Mouse (Mus musculus) brain, embryonic 14.5 days (tissue): ENCODE measurements around the gene Riok1. TPM values are rescaled to one million over a fixed set of nuclear protein-coding genes. Genes with fewer than 3 reads are reported as not detected.

Experiments used
- DNase-seq: peaks from one replicate; pipeline ENCODE4 v3.0.0-alpha.2; 2011; ENCODE audit warnings: low read depth
- CTCF ChIP-seq: fragments of 200-500 bp; IDR thresholded peaks from 2 replicates; pipeline ENCODE4 v1.5.1; 2012; ENCODE audit warnings: inconsistent platforms, mild to moderate bottlenecking, moderate library complexity, borderline replicate concordance; ENCODE audit not compliant: insufficient read depth, insufficient read length; ENCODE audit errors: extremely low read depth
- POLR2A ChIP-seq: fragments of 200-500 bp; IDR thresholded peaks from 2 replicates; pipeline ENCODE4 v1.6.1; 2012; ENCODE audit warnings: mild to moderate bottlenecking, inconsistent platforms, borderline replicate concordance; ENCODE audit not compliant: poor library complexity, insufficient read depth, insufficient read length, severe bottlenecking; ENCODE audit errors: extremely low read depth
- polyA plus RNA-seq: library from polyadenylated mRNA; depleted of rRNA; stranded (reverse); fragments of >200 nt; gene quantifications from 2 replicates; pipeline ENCODE4 v1.2.3, GENCODE M21; 2012

Riok1 gene
- polyA plus RNA-seq, 1 experiment = 44.5 TPM

- TF ChIP-seq CTCF = no peak
- no peak for DNase-seq
Observed at GRCm38 (mm10) chr13:38012436-38012835, 24.4 kb upstream of the Riok1 start.

GRCm38 (mm10) chr13:38015591-38015990, 21.2 kb upstream of the Riok1 start:
- no peak for DNase-seq
- TF ChIP-seq CTCF (no peak), POLR2A (no peak)

- TF ChIP-seq POLR2A (no peak), CTCF (no peak)
- no peak for DNase-seq
Observed at GRCm38 (mm10) chr13:38018791-38019190, 18.0 kb upstream of the Riok1 start.

DNA sequence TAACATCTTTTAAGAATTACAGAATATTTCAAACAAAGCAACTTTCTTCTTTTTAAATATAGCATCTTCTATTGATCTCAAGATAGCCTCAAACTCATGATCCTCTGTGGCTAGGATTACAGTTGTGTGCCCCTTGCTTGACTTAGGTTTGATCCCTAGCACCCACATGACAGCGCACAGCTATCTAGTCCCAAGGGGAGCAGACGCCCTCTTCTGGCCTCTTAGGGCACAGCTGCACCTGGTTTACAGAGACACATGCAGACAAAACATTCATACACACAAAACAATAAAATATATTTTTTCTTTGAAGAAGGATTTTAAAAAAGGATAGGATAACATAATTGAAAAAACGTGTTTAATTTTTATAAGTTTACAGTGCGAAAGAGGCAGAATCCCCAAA, 10.9 kb upstream of the Riok1 start:
- TF ChIP-seq CTCF (peak; percentile 15; the same call in 1 of the 2 replicates), POLR2A (no peak)
- no peak for DNase-seq

GRCm38 (mm10) chr13:38027618-38028248, 9.1 kb upstream of the Riok1 start:
- no peak for DNase-seq
- TF ChIP-seq CTCF (no peak), POLR2A (no peak)

DNA sequence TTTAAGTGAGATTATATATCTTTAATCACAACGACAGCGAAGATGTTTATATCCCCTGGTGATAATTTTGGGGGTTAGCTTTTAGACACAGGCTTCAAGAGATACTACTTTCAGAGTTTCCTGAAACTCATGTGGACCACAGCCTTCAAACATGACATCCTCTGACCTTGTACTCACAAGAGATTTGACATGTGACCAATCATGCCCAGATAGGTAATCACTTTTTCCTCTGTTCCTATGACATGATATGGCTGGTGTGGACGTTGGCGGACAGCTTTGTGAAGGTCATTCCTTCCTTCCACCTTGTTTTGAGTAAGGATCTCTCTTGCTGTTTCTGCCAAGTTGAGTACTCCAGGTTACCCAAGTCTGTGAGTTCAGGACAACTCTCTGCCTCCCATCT, 8.4 kb upstream of the Riok1 start:
- DNase-seq = no peak
- TF ChIP-seq CTCF (no peak), POLR2A (no peak)

DNA sequence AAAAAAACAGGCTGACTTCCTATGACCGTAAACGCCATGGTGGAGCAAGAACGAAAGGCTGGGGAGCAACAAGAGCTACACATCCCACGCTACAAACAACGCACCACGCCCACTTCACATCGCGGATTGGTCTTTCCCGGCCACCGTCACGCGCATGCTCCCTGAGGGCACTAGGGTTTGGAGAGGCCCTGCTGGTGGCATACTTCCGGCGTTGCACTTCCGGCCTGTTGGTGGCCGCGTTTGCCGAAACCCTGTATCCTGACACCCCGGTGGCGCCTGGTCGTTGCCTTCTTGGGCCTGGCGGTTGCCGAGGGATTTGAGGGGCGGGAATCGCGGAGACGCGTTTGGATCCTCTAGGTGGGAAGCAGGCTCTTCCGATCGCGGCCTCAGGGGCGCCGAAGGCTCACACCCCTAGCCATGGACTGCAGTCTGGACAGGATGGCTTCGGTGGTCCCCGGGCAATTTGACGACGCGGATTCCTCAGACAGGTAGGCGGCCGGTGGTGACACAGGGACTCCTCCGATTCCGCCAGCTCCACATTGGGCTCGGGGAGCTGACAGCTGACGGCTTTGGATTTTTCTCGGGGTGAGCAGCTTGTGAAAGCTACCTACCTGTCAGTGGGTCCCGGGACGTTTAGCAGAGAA, 371 bp downstream of the Riok1 start, which contains the start of gene Cage1:
TSS of gene Cage1 (minus strand) at position 26 of the 644 bp plus-strand sequence.
- DNase-seq = peak; percentile 99
- TF ChIP-seq CTCF = peak; percentile 46; the same call in 1 of the 2 replicates
- TF ChIP-seq POLR2A = peak; percentile 47; the same call in 1 of the 2 replicates

GRCm38 (mm10) chr13:38037811-38038210, 1.0 kb downstream of the Riok1 start:
- no peak for TF ChIP-seq CTCF
- TF ChIP-seq POLR2A = no peak

DNA sequence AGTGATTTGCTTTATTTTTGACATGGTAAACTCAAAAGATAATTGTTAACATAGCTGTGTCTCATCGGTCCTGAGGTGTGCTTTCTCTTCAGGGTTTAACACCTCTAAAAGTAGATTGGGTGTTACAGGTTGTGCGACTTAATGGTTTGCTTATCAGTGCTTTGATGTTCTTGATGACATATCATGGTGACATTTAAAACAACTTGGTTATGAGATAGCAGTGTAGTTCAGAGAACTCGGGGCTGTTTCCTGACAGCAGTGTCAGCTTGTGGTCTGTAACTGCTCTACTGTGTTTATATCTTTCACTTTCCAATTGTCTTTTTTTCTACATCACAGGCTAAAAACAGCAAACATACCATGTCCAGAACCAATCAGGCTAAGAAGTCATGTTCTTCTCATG, 13.1 kb downstream of the Riok1 start:
- no peak for DNase-seq
- TF ChIP-seq CTCF = no peak
- no peak for TF ChIP-seq POLR2A

More at GRCm38 (mm10) chr13:38037811-38038210, 1.0 kb downstream of the Riok1 start:
- DNase-seq = no peak

DNA sequence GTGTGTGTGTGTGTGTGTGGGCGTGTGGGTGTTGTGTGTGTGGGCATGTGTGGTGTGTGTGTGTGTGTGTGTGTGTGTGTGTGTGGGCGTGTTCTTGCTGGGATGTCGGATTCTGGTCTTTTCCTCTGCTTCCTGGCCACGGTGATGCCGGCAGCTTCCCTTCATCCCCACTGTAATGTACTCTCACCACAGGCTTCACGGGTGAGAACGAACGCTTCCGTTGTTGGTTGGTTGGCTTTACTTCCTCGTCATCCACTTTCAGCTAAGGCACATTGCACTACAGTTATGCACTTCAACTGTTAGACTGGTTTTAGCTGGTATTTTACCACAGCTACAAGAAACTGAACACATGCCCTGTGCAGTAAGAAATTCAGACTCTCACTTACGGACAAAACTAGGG, 25.9 kb downstream of the Riok1 start:
- no peak for TF ChIP-seq POLR2A
- TF ChIP-seq CTCF = no peak
- DNase-seq = no peak

GRCm38 (mm10) chr13:38064854-38065663, 28.3 kb downstream of the Riok1 start:
- peak; percentile 76 for DNase-seq
- TF ChIP-seq CTCF (peak; percentile 67; the same call in 1 of the 2 replicates), POLR2A (no peak)
